Mouse (Mus musculus) left cerebral cortex, postnatal 4 days (tissue): ENCODE results near the gene Chchd2. TPM values are rescaled to one million over a fixed set of nuclear protein-coding genes. Genes with fewer than 3 reads are reported as not detected.
"Not testable (repeated sequence)": the region's sequence is repeated elsewhere in the genome, so short reads cannot be mapped to it uniquely, and the experiment has no call there.

Experiments used
- DNase-seq: peaks from one replicate; pipeline ENCODE4 v3.0.0-alpha.2; 2022
- intact Hi-C: fragments of 180-260 bp; cut with DNase I; formaldehyde crosslinking; loops from one replicate; pipeline ENCODE4 v1.15.1; 2025
- total RNA-seq, 2 experiments: library from RNA; stranded (reverse); gene quantifications; 2 replicates each; pipeline ENCODE4 v1.2.3; 2021

The Chchd2 gene
- total RNA-seq, result 100 to 1,000 TPM; 310 to 317 TPM

DNA sequence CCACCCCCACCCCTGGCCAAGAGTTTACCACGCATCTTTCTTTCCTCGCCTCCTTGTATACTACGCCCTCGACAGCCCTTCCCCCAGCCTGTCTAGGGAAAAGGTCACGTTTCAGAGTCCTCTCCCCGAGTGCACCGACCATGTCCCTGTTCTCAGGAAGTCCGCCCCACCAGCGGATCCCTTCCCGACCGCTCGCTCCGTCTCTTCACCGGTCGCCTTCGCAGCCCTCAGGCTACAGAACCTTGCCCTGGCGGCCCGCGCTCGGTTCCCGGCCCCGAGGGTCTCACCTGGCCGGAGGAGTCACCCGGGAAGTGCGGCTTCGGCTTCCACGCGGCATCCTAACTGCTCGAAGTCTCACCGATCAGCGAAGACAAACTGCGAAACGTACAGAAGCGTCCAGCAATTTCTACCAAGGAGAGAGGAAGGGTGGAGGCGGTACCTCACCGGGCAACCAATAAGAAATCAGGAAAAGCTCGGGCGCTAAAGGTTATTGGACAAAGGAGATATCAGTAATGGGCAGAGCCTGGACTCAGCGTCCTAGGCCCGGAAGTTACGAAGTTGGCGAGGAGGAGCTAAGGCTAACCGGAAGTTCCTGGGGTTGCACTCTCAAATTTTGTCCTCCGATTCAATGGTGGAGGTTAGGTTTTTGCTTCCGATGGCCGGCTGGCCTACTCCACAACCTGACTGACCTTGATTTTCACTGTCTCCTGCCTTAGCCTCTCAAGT lies at the start of gene Chchd2:
TSS of gene Chchd2 (minus strand) at position 560 of the 726 bp plus-strand sequence.
- intact Hi-C loops, result no loop called here
- peak; percentile 90 for DNase-seq

DNA sequence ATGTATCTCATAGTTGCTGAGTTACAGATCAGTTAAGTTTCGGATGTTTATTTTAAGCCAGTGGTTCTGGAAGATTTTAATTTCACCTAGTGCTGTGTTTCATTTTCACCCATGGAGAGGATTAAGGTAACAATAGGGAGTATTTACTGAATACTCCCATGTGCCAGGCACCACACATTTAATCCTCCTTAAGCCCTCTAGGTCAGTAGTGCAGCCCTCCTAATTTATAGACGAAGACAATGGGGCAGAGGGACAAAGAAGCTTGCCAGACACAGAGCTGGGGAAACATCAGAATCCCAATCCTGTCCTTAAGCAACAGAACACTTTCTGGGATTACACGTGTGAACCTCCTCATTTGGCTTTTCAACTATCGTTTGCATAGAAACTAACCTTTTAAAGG lies 49.7 kb upstream of the Chchd2 start:
- intact Hi-C loops, result no loop called here

GRCm38 (mm10) chr5:129929924-129930855 lies 42.9 kb upstream of the Chchd2 start:
- no peak for DNase-seq
- intact Hi-C loops, result no loop called here

More for the DNA sequence above, 49.7 kb upstream of the Chchd2 start:
- DNase-seq, result no peak

DNA sequence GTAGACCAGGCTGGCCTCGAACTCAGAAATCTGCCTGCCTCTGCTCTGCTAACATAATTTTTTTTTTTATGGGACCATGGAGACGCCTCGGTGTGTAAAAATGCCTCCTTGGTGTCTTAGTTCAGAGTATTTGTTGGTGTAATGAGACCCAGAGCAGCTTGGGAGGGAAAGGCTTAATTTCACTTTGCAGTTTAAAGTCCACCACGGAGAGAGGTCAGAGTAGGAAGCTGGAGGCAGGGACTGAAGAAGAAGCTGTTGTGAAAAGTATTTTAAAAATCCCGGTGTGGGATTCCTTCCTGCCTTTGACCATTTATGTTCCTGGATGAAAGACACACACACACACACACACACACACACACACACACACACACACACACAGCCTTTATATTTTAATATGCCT lies 38.7 kb upstream of the Chchd2 start:
- intact Hi-C loops, result no loop called here
- DNase-seq, result no peak

- DNase-seq, result no peak
- intact Hi-C loops, result no loop called here
These were observed 37.7 kb upstream of the Chchd2 start for GRCm38 (mm10) chr5:129924820-129925452.

- DNase-seq, result no peak
- intact Hi-C loops, result no loop called here
These were observed 34.7 kb upstream of the Chchd2 start for GRCm38 (mm10) chr5:129921972-129922371.

- DNase-seq, result no peak
- intact Hi-C loops, result no loop called here
These were observed 32.0 kb upstream of the Chchd2 start for GRCm38 (mm10) chr5:129919320-129919719.

GRCm38 (mm10) chr5:129918752-129919151 lies 31.5 kb upstream of the Chchd2 start:
- DNase-seq, result no peak
- intact Hi-C loops, result no loop called here

- intact Hi-C loops, result no loop called here
These were observed 30.9 kb upstream of the Chchd2 start for GRCm38 (mm10) chr5:129918065-129918651.

GRCm38 (mm10) chr5:129915491-129915890 lies 28.2 kb upstream of the Chchd2 start:
- DNase-seq, intact Hi-C loops: not testable (repeated sequence)

More at GRCm38 (mm10) chr5:129918065-129918651, 30.9 kb upstream of the Chchd2 start:
- no peak for DNase-seq

DNA sequence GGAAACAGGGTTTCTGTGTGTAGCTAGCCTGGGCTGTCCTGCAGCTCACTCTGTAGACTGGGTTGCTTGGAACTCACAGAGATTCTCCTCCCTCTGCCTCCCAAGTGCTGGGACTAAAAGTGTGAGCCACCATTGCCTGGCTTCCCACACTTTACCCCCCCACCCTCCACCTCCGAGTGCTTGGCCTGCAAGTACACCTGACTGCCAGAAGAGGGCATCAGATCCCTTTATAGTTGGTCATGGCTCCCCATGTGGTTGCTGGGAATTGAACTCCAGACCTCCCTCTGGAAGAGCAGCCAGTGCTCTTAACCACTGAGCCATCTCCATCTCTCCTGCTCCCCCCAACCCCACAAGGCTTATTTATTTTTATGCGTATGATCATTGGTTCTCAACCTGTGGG lies 26.8 kb upstream of the Chchd2 start:
- peak; percentile 9 for DNase-seq
- intact Hi-C loops, result no loop called here

DNA sequence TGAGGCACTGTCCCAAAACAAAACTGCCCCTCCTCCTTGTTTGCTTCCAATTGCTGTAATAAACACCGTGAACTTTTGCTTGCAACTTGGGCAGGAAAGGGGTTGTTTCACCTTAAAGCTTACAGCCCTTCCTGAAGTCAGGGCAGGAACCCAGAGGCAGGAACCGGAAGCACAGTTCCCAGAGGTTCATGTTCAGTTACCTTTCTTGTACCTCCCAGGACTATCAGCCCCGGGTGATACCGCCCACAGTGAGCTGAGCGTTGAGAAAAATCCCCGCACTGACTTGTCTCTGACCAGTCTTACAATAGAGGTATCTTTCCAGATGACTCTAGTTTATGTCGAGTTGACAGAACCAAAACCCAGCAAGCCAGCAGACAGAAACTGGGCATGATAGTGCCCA lies 22.3 kb upstream of the Chchd2 start:
- DNase-seq, result no peak
- intact Hi-C loops, result loop anchor here (10.0 kb wide), 1 partner anchor 65 kb away; no protein-coding TSS in a partner anchor

GRCm38 (mm10) chr5:129909147-129909546 lies 21.9 kb upstream of the Chchd2 start:
- no peak for DNase-seq
- intact Hi-C loops, result loop anchor here (10.0 kb wide), 1 partner anchor 66 kb away; no protein-coding TSS in a partner anchor

- peak; percentile 94 for DNase-seq
- intact Hi-C loops, result loop anchor here (10.0 kb wide), 1 partner anchor 66 kb away; no protein-coding TSS in a partner anchor
These were observed 21.1 kb upstream of the Chchd2 start, which contains the start of gene Nupr1l for GRCm38 (mm10) chr5:129908242-129908965. Nupr1l (plus strand) TSS chr5:129908540.

DNA sequence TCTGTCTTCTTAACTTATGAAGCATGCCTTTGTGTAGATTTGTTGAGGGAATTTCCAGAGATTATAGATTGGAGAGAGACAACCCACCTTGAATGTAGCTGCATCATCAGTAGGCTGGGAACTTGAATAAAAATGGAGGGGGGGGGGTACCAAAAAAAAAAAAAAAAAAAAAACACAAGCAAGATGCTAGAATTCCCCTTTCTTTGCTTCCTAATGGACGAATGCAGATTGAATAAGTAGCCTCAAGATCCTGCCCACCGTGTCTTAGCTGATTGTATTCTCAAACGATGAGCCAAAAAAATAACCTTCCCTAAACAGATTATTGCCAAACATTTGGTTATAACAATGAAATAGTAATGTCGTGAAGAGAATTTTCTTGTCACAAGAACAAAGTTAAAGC lies 20.5 kb upstream of the Chchd2 start:
- intact Hi-C loops, result loop anchor here (10.0 kb wide), 1 partner anchor 67 kb away; no protein-coding TSS in a partner anchor
- no peak for DNase-seq

DNA sequence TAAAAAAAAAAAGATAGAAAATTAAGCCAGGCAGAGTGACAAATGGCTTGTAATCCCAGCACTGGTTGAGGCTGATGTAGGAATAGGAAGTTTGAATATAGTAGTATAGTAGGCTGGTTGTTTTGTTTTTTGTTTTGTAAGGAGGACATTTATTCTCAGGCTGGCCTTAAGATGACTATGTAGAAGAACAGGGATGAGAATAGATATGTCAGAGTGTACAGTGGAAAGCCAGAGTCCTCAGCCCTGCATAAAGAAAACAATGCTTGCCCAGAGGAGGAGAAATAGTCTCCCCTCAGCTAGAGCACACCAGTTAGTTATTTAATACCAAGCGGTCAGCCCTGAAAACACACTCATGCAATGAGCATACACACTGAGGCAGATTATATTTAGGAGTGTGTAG lies 11.2 kb upstream of the Chchd2 start, which contains the start of gene Phkg1:
TSS of gene Phkg1 (minus strand) at position 101 of the 400 bp plus-strand sequence.
- intact Hi-C loops, result no loop called here

GRCm38 (mm10) chr5:129895198-129896088 lies 8.2 kb upstream of the Chchd2 start, which contains the start of gene Zbed5:
Zbed5 (plus strand) TSS chr5:129895723.
- intact Hi-C loops, result no loop called here
- peak; percentile 84 for DNase-seq

More for the DNA sequence above, 11.2 kb upstream of the Chchd2 start, which contains the start of gene Phkg1:
- no peak for DNase-seq

GRCm38 (mm10) chr5:129890390-129890789 lies 3.1 kb upstream of the Chchd2 start:
- intact Hi-C loops, DNase-seq: not testable (repeated sequence)
